In the genomic region with DNA sequence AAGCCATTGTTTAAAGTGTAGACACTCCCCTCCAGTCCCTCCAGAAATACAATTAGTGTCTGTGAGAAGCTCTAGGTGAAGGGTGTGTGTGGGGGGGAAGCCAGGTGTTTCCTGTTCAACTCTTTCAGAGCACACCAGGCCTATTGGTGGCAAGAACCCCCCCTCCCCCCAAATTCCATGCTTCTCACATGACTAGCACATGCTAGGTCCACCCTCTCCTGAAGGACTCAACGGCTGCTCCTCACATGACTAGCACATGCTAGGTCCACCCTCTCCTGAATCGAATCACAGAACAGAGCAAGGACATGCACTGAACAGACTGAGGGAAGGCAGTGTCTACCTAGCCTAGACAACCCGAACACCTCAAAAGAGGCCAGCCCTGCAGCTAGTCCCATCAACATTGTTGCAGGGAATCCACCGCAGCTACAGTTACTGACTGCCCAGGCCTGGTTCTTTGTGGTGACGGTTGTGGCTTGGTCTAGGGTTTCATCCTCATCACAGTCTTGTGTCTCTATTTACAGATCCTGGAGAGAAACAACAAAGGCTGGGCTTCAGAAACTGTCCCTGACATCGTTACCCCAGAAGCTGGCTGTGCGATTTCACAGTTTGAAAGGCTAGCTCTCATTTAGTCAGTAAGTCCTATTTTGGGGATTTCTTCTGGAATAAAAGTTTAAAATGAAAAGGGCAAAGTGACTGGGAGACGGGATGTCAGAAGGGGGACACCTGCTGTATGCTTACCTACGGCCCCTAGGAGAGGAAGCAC, we compare ENCODE assay signal across 7 mouse cellular contexts. TPM values are rescaled to one million over a fixed set of nuclear protein-coding genes. Genes with fewer than 3 reads are reported as not detected.
DNase-seq lines count a peak whose midpoint lies in the region; ATAC-seq and TF ChIP-seq lines count a peak whose summit lies in the region.

No protein-coding gene starts in this region.

- peak overlapping the region; percentile 100 for H3K27ac ChIP-seq in ES-E14 (ENCODE audit: insufficient read depth, low read depth, low read length, poor library complexity, severe bottlenecking)
- peak overlapping the region; percentile 80 for H3K27ac ChIP-seq in heart, embryonic 16.5 days (ENCODE audit: low read length)
- peak overlapping the region; percentile 95 for H3K27ac ChIP-seq in midbrain, embryonic 10.5 days (replicated peaks)

- peak overlapping the region; percentile 87 for H3K9ac ChIP-seq in ES-E14 (ENCODE audit: insufficient read depth, low read depth, low read length, poor library complexity, severe bottlenecking)
- peak overlapping the region; percentile 69; the same call in 1 of the 2 replicates for H3K9ac ChIP-seq in heart, embryonic 16.5 days (ENCODE audit: low read length)

- H3K4me3 ChIP-seq in C2C12 (ENCODE audit: insufficient read depth, poor library complexity, severe bottlenecking), result peak overlapping the region; percentile 32
- peak overlapping the region; percentile 57 to 64 for H3K4me3 ChIP-seq in ES-E14 (ENCODE audit: insufficient read depth in 1 of 2, low read depth in 1 of 2, low read length in 2 of 2, poor library complexity in 1 of 2, severe bottlenecking in 1 of 2)
- H3K4me3 ChIP-seq in heart, embryonic 16.5 days (ENCODE audit: low read length), result no peak overlapping the region
- H3K4me3 ChIP-seq in midbrain, embryonic 10.5 days, result peak overlapping the region; percentile 88

- peaks cover 35% of the 10 kb centered on the region for H3K79me2 ChIP-seq in C2C12 (ENCODE audit: control insufficient read depth, insufficient read depth)

- peak; percentile 47 for DNase-seq in ES-E14 (ENCODE audit: low read depth, low spot score)
- DNase-seq in midbrain, embryonic 10.5 days (ENCODE audit: low spot score), result no peak
- DNase-seq in ovary, postnatal 36 days (ENCODE audit: low spot score), result no peak
- no peak for DNase-seq in adrenal gland, postnatal 36 days
- no peak for DNase-seq in adrenal gland, adult 18-20 months (ENCODE audit: low spot score in 2 of 2)

- H3K9me3 ChIP-seq in ES-E14 (ENCODE audit: control insufficient read depth, insufficient read depth, low read depth, low read length), result no peaks in the 10 kb centered on the region
- H3K9me3 ChIP-seq in heart, embryonic 16.5 days (replicated peaks; ENCODE audit: control insufficient read depth, low read length), result no peaks in the 10 kb centered on the region
- no peaks in the 10 kb centered on the region for H3K9me3 ChIP-seq in midbrain, embryonic 10.5 days (replicated peaks)

- no peak for TF ChIP-seq CTCF in C2C12 (IDR thresholded peaks at IDR 0.05; ENCODE audit: control insufficient read depth, insufficient read depth, insufficient read length)

- H3ac ChIP-seq in C2C12 (ENCODE audit: control insufficient read depth, insufficient read length, low read depth), result peak overlapping the region; percentile 90

- in situ Hi-C loops in ES-E14 (cut with MboI; ENCODE audit: low sequenced_read_pairs in 2 of 2, unreplicated experiment in 2 of 2), result no loop called here

- H3K27me3 ChIP-seq in C2C12 (ENCODE audit: control insufficient read depth, insufficient read depth, insufficient read length), result no peaks in the 10 kb centered on the region
- H3K27me3 ChIP-seq in heart, embryonic 16.5 days (ENCODE audit: control insufficient read depth, insufficient read depth, low read length), result no peaks in the 10 kb centered on the region
- peaks cover 16% of the 10 kb centered on the region for H3K27me3 ChIP-seq in midbrain, embryonic 10.5 days (ENCODE audit: low read depth, poor library complexity, severe bottlenecking)

- H3K36me3 ChIP-seq in C2C12 (ENCODE audit: control insufficient read depth, insufficient read depth) (peaks cover 4% of the 10 kb centered on the region), ES-E14 (ENCODE audit: control insufficient read depth, insufficient read depth, low read length, poor library complexity, severe bottlenecking) (no peaks in the 10 kb centered on the region)
- no peaks in the 10 kb centered on the region for H3K36me3 ChIP-seq in heart, embryonic 16.5 days (ENCODE audit: control insufficient read depth, insufficient read depth)
- H3K36me3 ChIP-seq in midbrain, embryonic 10.5 days, result 0 out of 2 replicates have a peak, but pooled peaks cover under 1% of the 10 kb centered on the region

- 77% methylated on average over 9 of the region's 9 CpGs for WGBS in heart, embryonic 16.5 days
- WGBS in midbrain, embryonic 10.5 days, result 85% methylated on average over 9 of the region's 9 CpGs

- peaks cover 28% of the 10 kb centered on the region for H3K79me3 ChIP-seq in C2C12 (ENCODE audit: low read depth)

- H3K4me1 ChIP-seq in ES-E14 (ENCODE audit: control insufficient read depth in 2 of 2, insufficient read depth in 2 of 2, low read length in 2 of 2, poor library complexity in 1 of 2), result peaks cover 0 to 7% of the 10 kb centered on the region in 2 experiments; a peak in 1 of 4 replicates
- peaks cover 17% of the 10 kb centered on the region for H3K4me1 ChIP-seq in heart, embryonic 16.5 days (ENCODE audit: control insufficient read depth, insufficient read depth, low read length)
- H3K4me1 ChIP-seq in midbrain, embryonic 10.5 days, result peaks cover 32% of the 10 kb centered on the region

- ATAC-seq in heart, embryonic 16.5 days (replicated peaks; ENCODE audit: extremely low read depth, insufficient read depth, low FRiP score), result peak; percentile 6; the same call in 1 of the 2 replicates

- H3K4me2 ChIP-seq in heart, embryonic 16.5 days (ENCODE audit: low read depth, low read length), result peak overlapping the region; percentile 54

TF ChIP-seq in C2C12, 6 proteins besides CTCF, POLR2A, EP300 and RAD21:
- TF ChIP-seq MYOD1 (IDR thresholded peaks at IDR 0.05; ENCODE audit: control insufficient read depth, insufficient read length, low read depth) (no peak), USF1 (IDR thresholded peaks at IDR 0.05; ENCODE audit: low read depth) (no peak), FOSL1 (IDR thresholded peaks at IDR 0.05; ENCODE audit: insufficient read depth, low read length, poor library complexity, severe bottlenecking) (no peak), MAX (IDR thresholded peaks at IDR 0.05) (no peak), MYOG (IDR thresholded peaks at IDR 0.05; ENCODE audit: control insufficient read depth, extremely low read depth, insufficient read length) (no peak), CEBPB (IDR thresholded peaks at IDR 0.05; ENCODE audit: low read depth) (no peak)

TF ChIP-seq in ES-E14, 5 proteins besides CTCF, POLR2A, EP300 and RAD21:
- TF ChIP-seq ZNF384 (IDR thresholded peaks at IDR 0.05; ENCODE audit: low read depth, low read length), result no peak
- TF ChIP-seq ZC3H11A (IDR thresholded peaks at IDR 0.05; ENCODE audit: borderline replicate concordance, low read depth, low read length), result no peak
- no peak for TF ChIP-seq MAFK (IDR thresholded peaks at IDR 0.05; ENCODE audit: insufficient read depth, low read depth, low read length)
- no peak for TF ChIP-seq HCFC1 (IDR thresholded peaks at IDR 0.05; ENCODE audit: borderline replicate concordance, insufficient read depth, low read length)
- no peak for TF ChIP-seq CHD2 (IDR thresholded peaks at IDR 0.05; ENCODE audit: low read depth, low read length)

RNA-seq across cellular contexts. Expression of gene Cnot8, which starts 1.2 kb away (rescaled TPM):
- polyA plus RNA-seq in C2C12 (2012; fragmentation: generic; extraction: Trizol), result 44.6 TPM
- total RNA-seq in ES-E14 (2012; rRNA removed), result 55.4 and 60.6 TPM in 2 replicates
- 79.9 and 91.3 TPM in 2 replicates for polyA plus RNA-seq in heart, embryonic 16.5 days (2015; fragmentation: Nextera tagmentation; extraction: Ambion mirVana)
- 103 and 112 TPM in 2 replicates for polyA plus RNA-seq in midbrain, embryonic 10.5 days (2016; fragmentation: Nextera tagmentation; extraction: Ambion mirVana)
- 10 to 100 TPM; 44.0 to 63.7 TPM for total RNA-seq in adrenal gland, postnatal 36 days (2021)
- 10 to 100 TPM; 40.9 to 47.1 TPM for total RNA-seq in adrenal gland, adult 18-20 months (2021)

RNA-seq across cellular contexts. Expression of gene Gm12248, which starts 9.8 kb away (rescaled TPM):
- 0.04 TPM for polyA plus RNA-seq in C2C12 (2012; fragmentation: generic; extraction: Trizol)
- 0.58 and 0.90 TPM in 2 replicates for total RNA-seq in ES-E14 (2012; rRNA removed)
- not detected in 2 replicates for polyA plus RNA-seq in heart, embryonic 16.5 days (2015; fragmentation: Nextera tagmentation; extraction: Ambion mirVana)
- polyA plus RNA-seq in midbrain, embryonic 10.5 days (2016; fragmentation: Nextera tagmentation; extraction: Ambion mirVana), result not detected in 2 replicates
- total RNA-seq in adrenal gland, postnatal 36 days (2021), result 1 to 10 TPM in 1 of 2 experiments, not detected in 1; 1.0 TPM
- total RNA-seq in adrenal gland, adult 18-20 months (2021), result under 1 TPM; 0.19 to 0.27 TPM
